1 mouse cellular context compared by ENCODE assay signal in the genomic region with DNA sequence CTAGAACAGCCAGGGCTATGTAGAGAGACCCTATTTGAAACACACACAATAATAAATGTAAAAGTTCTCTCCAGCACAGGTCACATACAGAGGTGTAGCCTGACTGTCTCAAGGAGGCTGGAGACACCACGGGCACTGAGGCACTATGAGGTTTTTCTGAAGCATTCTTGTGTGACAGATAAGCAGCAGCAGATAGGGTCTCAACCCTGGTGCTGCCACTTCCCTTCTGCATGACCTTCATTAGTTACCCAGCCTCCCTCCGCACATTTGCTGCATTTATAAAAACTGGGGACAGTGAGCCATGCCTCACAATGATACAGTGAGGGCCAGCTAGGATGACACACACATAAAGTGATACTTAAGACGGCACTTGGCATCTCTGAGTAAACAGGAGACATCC.
TF ChIP-seq lines count a peak whose summit lies in the region.

No protein-coding gene starts in this region.

TF ChIP-seq in MEL, 35 proteins besides CTCF, POLR2A, EP300 and RAD21 (continued from another document):
- TF ChIP-seq SMC3 (IDR thresholded peaks at IDR 0.05; ENCODE audit: low read depth, low read length) (0 out of 2 replicates have a peak, but pooled peaks have one; percentile 12), POLR2AphosphoS5 (IDR thresholded peaks at IDR 0.05; ENCODE audit: borderline replicate concordance, low read depth, low read length) (no peak), CHD2 (IDR thresholded peaks at IDR 0.05; ENCODE audit: low read length) (no peak), MXI1 (IDR thresholded peaks at IDR 0.05; ENCODE audit: low read depth, low read length) (no peak), RCOR1 (IDR thresholded peaks at IDR 0.05; ENCODE audit: low read depth, low read length) (peak; percentile 34; the same call in 1 of the 2 replicates), MAX (IDR thresholded peaks at IDR 0.05; ENCODE audit: low read length) (no peak), TCF12 (IDR thresholded peaks at IDR 0.05; ENCODE audit: low read depth, low read length) (0 out of 2 replicates have a peak, but pooled peaks have one; percentile 32), ETS1 (IDR thresholded peaks at IDR 0.05; ENCODE audit: low read depth, low read length) (0 out of 2 replicates have a peak, but pooled peaks have one; percentile 17)
